Mouse (Mus musculus) retina, postnatal 1 day (tissue): ENCODE data around the gene Ddx46.
"Not testable (repeated sequence)": the region's sequence is repeated elsewhere in the genome, so short reads cannot be mapped to it uniquely, and the experiment has no call there.

Experiments used
- DNase-seq: peaks from one replicate; pipeline ENCODE4 v3.0.0-alpha.2; 2012

The Ddx46 gene

DNA sequence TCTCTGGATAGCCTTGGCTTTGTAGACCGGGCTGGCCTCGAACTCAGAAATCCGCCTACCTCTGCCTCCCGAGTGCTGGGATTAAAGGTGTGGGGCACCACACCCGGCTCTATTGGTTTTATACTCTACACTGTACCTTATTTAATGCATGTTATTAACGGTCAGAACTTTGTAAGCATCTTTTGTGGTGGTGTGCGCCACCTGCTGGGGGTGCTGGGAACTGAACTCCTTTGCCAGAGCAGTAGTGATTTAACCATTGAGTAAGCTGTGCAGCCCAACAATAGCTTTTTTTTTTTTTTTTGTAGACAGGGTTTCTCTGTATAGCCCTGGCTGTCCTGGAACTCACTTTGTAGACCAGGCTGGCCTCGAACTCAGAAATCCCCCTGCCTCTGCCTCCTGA, 5.7 kb downstream of the Ddx46 start:
- peak; percentile 77 for DNase-seq

DNA sequence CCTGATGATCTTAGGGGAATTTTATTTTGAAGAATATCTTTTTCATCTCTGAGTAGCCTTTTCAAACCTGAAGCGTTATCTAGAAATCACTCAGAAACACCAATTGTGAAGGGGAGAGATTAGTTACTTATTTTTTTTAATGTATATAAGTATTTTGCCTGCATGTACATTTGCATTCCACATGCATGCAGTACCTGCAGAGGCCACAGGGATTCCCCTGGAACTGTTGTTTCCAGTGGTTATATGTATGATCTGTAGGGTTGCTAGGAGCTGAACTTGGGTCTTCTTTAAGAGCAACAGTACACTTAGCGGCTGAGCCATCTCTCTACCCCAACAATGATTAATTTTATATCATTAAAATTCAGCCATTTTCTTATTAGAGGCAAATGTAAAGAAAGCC, 9.7 kb downstream of the Ddx46 start:
- DNase-seq, result peak; percentile 55

DNA sequence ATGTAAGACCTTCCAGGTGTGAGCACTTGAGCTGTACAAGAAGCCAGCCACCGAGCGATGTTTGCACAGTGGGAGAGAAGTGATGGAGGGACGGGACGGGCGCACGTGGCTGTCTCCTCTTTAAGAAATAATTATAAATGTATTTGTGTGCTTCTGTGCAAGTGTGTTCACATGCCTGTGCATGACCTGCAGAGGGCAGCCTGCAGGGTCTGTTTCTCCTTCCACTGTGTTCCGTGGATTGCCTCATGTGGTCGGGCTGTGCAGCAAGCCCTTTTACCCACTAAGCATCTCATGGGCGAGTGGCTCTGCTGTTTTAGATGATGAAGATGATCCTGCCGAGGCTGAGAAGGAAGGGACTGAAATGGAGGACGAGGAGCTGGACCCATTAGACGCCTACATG, 15.3 kb downstream of the Ddx46 start:
- DNase-seq, result no peak

DNA sequence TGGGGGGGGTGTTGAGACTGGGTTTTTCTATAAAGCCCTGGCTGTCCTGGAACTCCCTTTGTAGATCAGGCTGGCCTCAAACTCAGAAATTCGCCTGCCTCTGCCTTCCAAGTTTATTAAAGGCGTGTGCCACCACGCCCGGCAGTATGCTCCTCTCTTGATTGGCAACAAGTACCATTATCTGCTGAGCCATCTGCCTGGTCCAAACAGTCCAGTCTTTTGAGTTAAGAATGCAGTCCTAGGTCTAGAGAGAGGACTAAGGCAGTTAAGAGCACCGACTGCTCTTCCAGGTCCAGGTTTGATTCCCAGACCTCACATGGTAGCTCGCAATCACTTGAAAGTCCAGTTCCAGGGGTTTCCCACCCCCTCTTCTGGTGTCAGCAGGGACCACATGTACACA, 16.2 kb downstream of the Ddx46 start:
- DNase-seq, result no peak

DNA sequence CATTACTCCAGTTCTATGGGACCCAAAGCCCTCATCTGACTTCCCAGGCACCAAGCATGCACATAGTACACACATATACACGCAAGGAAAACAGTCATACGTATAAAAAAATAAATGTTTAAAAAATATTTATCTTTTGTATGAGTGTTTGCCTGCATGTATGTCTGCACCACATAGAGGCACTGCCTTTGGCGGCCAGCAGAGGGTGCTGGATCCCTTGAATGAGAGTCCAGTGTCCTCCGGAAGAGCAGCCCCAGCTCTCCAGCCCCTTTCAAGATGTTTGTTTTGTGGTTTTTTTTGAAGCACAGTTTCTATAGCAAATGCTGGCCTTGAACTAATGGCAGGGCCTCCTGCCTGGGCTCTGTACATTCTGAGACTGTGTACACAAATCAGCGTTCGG, 33.7 kb downstream of the Ddx46 start:
- peak; percentile 45 for DNase-seq

DNA sequence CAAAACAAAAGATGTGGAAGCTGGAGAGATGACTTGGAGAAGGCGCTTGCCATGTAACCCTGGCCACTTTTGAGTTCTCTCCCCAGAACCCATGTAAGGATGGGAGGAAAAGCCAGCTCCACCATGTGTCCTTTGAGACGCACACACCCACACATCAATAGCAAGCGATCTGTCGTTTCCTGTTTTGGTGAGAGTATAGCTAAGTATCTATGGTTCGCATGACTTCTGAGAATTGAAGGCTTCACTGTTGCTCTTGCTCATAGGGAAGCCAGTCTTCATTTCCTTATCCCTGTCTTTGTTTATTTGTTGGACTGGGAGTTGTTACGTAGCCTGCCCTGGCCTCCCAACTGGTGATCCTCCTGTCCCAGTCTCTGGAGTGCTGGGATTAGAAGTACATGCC, 37.9 kb downstream of the Ddx46 start:
- no peak for DNase-seq

DNA sequence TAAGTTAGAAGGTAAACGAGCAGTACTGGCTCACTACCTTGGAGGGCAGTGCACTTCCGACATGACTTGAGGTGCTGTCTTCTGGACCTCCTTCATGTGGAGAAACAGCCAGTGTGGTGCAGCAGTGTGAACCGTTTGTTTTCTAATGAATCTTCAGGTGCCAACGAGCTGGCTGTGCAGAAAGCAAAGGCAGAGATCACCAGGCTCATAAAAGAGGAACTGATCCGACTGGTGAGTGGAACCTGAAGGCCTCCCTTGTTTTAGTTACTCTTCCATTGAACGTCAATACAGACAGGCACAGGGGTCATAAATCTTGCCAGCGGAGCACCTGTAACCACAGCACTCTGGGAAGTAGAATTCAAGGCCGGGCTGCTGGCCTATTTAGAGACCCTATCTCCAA, 42.5 kb downstream of the Ddx46 start:
- no peak for DNase-seq

DNA sequence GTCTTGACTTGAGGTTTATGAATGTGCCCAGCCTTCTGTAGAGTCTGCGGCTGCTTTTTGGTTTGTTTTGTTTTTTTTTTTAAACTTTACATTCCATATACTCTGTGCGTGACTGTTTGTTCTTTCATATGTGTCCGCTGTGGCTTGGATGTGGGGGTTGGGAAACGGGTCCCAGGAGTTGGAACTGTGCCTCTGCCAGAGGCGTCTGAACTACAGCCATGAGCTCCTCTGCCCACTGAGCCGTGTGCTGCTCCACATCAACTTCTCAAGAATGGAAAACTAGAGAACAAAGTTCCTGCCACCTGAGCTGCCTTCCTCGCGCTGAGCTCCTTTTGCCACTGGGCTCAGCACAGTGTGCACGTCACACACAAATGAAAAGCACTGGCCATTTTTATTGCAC, 47.4 kb downstream of the Ddx46 start:
- DNase-seq, result no peak

DNA sequence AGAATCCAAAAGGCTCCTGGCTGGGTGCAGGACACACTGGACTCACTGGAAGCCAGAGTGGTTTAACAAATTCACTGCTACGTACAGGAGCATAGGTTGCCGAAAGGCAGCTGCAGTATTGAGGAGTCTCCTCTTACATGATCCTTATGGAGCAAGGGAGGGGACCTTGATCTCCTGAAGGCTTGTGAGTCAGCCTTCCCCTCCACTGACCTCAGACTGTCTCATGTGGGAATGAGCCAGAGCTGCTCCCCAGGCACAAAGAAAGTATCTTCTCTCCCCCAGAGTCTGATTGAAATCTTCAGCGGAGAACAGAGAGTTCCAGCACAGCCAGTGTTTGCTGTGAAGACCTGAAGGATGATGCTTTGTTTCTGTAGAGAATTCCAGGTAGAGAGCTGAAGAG, 48.8 kb downstream of the Ddx46 start:
- no peak for DNase-seq

DNA sequence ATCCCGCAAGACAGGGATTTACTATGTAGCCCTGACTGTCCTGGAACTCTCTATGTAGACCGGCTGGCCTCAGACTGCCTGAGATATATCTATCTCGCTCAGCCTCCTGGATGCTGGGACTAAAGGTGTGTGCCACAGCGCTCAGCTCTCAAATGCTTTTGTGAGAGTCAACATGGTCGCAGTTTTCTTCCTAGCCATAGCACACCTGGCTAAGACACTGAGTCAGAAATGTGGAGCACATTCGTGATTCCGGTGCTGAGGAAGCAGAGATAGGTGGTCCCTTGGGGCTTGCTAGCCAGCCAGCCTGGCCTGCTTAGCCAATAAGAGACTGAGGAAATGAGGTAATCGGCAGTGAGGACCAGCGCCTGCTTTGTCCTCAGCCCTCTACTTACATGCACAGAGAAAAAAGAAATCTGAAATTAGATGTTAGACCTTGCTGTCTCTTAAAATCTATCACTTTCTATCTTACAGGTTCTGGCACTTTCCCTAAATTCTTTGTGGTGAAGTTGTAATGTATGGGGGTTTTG, 51.3 kb downstream of the Ddx46 start:
- peak; percentile 37 for DNase-seq

DNA sequence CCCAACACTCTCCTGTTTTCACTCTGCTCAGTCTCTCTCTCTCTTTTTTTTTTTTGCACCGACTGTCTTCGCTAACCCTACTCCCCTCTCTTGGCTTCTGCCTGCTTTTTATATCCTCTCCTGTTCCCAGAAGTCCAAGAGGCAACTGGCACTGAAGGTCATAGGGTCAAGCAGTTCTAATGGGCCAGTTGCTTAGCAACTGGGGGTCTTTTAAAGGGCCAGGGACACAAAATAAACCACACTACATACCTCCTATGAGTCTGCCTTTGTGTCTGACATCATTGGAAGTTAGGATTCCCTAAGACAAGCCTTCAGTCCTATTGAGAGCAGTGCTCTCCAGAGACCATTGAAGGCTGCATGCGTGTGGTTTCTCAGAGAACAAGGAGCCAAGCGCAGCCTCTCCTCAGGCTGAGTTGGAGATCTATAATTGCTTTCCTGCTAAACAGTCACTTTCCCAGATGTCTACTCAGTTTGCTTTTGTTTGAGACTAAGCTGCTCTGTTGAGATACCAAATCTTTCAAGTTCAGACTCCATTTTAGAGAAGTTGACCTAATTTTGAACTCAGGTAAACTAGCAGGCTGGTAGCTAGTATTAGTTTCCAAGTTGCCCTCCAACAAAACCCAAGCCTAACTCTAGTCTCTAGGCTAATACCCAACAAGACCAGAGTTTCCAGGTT, 53.2 kb downstream of the Ddx46 start:
- peak; percentile 50 for DNase-seq

DNA sequence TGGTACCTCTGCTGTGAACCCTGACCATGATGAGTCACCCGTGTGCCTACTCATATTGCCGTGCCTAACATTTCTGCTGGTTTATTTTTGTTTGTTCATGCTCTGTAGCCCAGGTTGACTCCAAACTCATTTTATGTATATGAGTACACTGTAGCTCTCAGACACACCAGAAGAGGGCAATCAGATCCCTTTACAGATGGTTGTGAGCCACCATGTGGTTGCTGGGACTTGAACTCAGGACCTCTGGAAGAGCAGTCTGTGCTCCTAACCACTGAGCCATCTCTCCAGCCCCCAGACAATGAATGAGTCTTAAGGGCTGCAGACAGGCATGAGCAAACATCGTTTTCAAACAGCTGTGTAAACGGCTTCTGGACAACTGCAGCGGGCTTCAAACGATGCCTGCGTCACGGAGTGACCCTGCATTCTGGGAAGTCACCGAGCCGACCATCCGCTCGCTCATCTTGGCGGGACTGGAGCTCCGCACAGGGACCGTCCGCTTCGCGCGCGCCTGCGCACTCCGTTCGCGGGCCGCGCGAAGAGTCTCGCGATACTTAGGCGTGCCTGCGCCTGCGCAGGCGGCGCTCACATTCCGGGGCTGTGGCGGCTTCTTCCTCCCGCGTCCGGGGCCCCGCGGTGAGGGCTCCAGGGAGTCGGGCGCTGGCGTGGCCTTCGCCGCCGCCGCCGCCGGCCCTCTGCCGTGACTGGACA, 57.9 kb downstream of the Ddx46 start, which contains the start of gene B230219D22Rik:
Gene B230219D22Rik, plus strand, starts transcription at position 590 of the 708 bp plus-strand sequence.
- DNase-seq, result peak; percentile 96

DNA sequence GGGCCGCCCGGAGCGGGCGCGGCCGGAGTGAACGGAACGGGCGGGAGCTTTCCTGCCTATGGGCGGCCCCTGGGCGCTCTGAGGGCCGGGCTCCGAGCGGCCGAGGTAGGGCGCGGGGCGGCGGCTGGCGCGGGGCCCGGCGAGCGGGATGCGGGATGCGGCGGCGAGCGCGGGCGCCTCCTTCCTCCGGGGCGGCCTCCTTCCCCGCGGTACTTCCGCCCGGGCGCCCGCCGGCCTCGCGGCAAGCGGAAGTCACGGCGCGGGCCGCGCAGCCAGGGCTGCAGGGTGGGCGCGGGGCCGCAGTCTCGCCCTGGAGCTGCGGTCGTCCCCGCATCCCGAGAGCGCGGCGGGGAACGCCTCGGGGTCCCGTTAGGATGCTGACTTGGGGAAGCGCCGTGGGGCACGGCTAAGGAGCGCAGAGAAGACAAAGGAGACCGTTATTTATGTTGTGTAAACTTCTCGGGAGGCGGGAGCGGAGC, 58.5 kb downstream of the Ddx46 start:
- DNase-seq, result no peak

DNA sequence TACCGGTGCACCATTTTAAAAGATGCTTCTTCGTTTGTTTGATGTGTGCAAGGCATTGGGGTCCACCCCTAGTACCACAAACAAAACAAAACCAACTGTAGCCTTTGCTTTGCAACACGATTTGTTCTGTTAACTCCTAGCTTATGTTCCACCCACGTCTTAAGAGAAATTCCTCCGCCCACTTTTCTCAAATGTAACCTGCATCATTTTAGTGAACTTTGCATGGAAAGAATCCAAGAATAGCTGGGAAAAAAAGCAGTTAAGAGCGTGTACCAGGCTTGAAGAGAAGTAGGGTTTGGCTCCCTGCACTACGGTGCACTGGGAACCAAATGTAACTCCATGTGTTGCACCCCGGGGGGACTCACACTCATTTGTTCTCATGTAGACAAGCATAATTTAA, 59.3 kb downstream of the Ddx46 start:
- DNase-seq, result no peak

DNA sequence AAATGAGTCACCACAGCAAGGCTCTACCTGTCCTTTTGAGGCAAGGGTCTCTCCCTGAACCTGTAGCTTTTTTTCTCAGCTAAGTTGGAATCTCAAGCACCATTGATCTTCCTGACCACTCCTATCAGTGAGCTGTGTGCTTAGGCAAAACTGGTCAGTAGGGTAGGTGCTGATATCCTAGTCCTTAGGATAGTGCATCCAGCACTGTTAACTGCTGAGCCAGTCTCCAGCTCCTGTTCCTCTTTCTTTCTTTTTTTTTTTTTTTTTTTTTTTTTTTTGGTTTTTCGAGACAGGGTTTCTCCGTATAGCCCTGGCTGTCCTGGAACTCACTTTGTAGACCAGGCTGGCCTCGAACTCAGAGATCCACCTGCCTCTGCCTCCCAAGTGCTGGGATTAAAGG, 61.2 kb downstream of the Ddx46 start:
- DNase-seq, result not testable (repeated sequence)

DNA sequence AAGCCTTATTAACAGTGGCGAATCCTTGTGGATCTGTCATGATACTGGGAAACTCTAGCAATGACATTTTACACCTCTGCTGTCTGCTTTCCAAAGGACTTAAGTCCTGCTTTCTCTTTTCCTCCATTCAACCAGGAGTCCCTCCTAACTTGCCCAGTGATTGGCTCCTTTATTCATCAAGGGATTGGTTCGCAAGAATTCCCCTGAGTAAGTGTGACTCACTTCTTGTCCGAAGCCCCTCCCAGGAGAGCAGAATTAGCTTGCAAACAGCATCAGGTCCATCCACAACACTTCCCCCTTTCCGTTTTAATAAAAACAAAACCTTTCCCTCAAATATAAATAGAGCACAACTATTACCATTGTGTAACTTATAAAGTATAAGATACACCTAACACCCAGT, 69.5 kb downstream of the Ddx46 start:
- DNase-seq, result no peak

DNA sequence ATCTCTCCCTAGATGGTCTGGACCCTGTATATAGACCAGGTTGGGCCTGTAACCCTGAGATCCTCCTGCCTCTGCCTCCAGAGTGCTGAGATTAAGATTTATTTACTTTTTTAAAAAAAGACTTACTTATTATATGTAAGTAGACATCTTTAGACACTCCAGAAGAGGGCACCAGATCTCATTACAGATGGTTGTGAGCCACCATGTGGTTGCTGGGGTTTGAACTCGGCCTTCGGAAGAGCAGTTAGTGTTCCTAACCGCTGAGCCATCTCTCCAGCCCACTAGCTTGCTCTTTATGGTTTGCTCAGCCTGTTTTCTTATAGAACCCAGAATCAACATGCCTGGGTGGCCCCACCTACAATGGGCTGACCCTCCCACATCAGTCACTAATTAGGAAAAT, 78.0 kb downstream of the Ddx46 start:
- no peak for DNase-seq

DNA sequence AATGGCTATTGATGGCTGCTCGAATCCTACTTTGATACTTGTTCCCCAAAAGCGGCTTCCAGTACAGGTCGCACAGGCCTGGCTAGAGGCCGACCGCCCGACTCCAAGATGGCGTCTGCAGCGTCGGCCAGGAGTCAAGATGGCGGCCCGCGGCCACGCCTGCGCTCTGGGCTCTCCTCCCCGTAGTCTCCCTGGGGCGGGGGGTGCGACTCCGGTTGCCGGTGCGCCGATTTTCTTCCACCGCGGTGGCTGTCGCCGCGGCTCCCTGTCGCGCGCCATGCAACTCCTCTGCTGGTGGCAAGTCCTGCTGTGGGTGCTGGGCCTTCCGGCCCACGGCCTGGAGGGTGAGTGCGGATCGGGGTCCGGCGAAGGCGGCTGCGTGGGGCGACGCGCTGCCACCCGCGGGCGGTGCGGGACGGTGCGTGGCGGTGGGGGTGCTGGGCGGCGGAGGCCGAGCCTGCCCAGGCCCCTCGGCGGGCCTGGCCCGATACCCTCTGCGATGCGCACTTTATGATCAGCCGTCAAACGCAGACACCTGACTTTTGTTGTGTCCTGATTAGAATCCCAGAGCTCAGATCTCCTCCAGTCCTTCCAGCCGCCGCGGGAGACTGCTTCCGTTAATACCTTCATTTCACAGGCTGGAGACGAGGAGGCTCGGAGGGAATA, 79.8 kb downstream of the Ddx46 start, which contains the start of gene Txndc15:
Gene Txndc15, plus strand, starts transcription at position 150 of the 666 bp plus-strand sequence.
- peak; percentile 90 for DNase-seq

DNA sequence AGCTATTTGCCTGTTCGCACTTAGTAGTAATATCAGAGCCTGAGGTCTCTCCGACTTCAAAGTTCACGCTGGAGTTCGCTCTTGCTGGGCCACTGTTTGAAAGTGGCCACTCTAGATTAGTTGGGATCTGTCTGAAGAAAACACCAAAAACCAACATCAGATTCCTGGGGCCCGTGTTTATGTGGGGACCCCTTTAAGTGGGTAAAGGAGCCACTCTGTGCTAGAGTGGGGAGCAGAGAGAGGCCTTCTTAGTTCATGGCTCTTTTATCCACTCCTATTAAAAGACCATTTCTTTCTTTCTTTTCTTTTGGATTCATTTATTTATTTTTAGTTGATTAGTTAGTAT, 80.3 kb downstream of the Ddx46 start:
- DNase-seq, result no peak

DNA sequence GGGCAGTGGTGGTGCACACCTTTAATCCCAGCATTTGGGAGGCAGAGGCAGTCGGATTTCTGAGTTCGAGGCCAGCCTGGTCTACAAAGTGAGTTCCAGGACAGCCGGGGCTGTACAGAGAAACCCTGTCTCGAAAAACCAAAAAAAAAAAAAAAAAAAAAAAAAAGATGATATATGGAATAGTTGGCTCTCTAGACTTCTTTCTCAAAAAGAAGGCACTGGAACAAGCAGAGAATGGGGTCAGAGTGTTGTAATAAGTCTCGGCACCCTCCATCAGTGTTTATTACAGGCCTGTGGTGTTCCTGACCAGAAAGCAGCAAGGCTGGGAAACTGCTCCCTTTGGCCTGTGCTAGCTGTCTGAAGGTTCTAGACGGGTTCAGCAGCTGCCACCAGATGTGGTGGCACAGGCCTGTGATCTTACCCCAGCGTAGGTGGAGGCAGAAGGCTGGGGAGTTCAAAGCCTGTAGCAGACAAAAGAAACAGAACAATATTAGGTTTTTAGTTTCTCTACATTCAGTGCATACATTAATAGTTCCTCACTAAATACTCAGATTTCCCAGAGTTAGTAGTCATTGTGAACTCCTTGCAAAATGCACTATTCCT, 81.2 kb downstream of the Ddx46 start:
- DNase-seq, result no peak

DNA sequence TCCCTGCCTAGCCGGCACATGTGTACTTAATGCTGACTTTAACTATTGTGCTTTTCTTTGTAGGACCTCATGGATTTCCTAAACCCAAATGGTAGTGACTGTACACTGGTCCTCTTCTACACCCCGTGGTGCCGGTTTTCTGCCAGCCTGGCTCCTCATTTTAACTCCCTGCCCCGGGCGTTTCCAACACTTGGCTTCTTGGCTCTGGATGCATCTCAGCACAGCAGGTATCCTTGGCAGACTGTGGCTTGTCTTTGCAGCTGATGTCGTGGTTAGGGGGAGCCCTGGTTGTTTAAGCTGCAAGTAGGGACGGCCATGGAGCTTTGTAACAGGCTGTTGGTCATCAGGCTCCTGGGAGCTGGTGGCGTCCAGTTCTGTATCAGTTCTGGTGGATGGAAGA, 86.7 kb downstream of the Ddx46 start:
- DNase-seq, result no peak

DNA sequence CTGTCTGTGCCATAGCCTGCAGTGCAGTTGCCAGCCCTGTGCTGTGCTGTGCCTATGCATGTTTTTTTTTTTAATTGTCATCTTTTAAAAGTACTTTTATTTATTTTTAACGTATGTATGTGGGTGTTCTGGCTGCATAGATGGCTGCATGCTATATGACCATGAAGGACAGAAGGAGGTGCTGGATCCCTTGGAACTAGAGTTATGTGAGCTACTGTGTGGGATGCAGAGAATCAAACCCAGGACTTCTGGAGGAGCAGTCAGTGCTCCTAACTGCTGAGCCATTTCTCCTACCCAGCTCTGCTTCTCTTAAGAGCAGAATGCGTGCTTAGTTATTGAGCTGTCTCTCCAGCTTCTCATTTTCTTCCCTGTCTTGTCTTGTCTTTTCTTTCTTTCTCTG, 87.2 kb downstream of the Ddx46 start:
- no peak for DNase-seq

DNA sequence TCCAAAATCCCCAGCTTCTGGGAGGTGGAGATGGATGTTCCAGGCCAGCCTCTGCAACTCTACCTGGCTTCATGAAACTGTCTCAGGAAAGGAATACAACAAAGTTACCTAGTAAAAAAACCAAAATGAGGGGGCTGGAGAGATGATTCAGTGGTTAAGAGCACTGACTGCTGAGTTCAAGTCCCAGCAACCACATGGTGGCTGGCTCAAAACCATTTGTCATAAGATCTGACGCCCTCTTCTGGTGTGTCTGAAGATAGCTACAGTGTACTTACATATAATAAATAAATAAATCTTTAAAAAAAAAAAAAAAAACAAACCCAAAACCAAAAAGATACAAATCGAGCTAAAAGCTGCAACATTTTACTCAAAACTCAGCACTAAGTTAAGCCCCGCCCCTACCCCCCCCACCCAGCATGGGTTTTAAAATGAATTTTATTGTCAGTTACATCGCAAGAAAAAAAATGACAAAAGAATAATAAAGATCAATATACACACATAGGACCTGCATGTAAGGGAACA, 91.8 kb downstream of the Ddx46 start:
- DNase-seq, result peak; percentile 26
